Mouse (Mus musculus) embryonic facial prominence, embryonic 15.5 days (tissue): Measurements from ENCODE around the gene Pbx1. TPM values are rescaled to one million over a fixed set of nuclear protein-coding genes. Genes with fewer than 3 reads are reported as not detected.
A peak's percentile ranks its signal among the peaks of the same experiment; 100 is the strongest.

Experiments
- ATAC-seq: fragments of 200-750 bp; cut with Nextera tagmentation; 2 replicates; pipeline ENCODE4 v1.8.0; 2017; ENCODE audit warnings: low read depth, moderate TSS enrichment; ENCODE audit not compliant: insufficient number of reproducible peaks, low FRiP score, low TSS enrichment
- H3K27ac ChIP-seq: fragments of 300-500 bp; sonication (generic); replicated peaks from 2 replicates; pipeline ENCODE4 v1.5.1; 2015; ENCODE audit warnings: mild to moderate bottlenecking, inconsistent platforms
- H3K27me3 ChIP-seq: fragments of 300-500 bp; sonication (generic); 2 replicates; pipeline ENCODE4 v1.6.1; 2015; ENCODE audit warnings: inconsistent platforms
- H3K36me3 ChIP-seq: fragments of 300-500 bp; sonication (generic); 2 replicates; pipeline ENCODE4 v1.6.1; 2015; ENCODE audit warnings: mild to moderate bottlenecking, inconsistent platforms
- H3K4me1 ChIP-seq: fragments of 300-500 bp; sonication (generic); 2 replicates; pipeline ENCODE4 v1.6.1; 2015; ENCODE audit warnings: inconsistent platforms
- H3K4me2 ChIP-seq: fragments of 300-500 bp; sonication (generic); replicated peaks from 2 replicates; pipeline ENCODE4 v1.6.1; 2015; ENCODE audit warnings: mild to moderate bottlenecking, inconsistent platforms
- H3K4me3 ChIP-seq: fragments of 300-500 bp; sonication (generic); replicated peaks from 2 replicates; pipeline ENCODE4 v1.5.1; 2015; ENCODE audit warnings: mild to moderate bottlenecking, inconsistent platforms
- H3K9ac ChIP-seq: fragments of 300-500 bp; sonication (generic); 2 replicates; pipeline ENCODE4 v1.6.1; 2015; ENCODE audit warnings: inconsistent platforms
- H3K9me3 ChIP-seq: fragments of 300-500 bp; sonication (generic); replicated peaks from 2 replicates; pipeline ENCODE4 v1.6.1; 2016; ENCODE audit warnings: inconsistent platforms
- WGBS: fragments of 180-500 bp; shearing (Covaris S2); methylation state at CpG from one replicate; pipeline ENCODE4 v1.1.7; 2015; 5-methylcytosine and 5-hydroxymethylcytosine counted together
- polyA plus RNA-seq: library from polyadenylated mRNA; unstranded; fragments of >200 nt; fragmentation: Nextera tagmentation; extraction: Ambion mirVana; gene quantifications from 2 replicates; pipeline ENCODE4 v1.2.1, GENCODE M21; 2015

Gene Pbx1
- polyA plus RNA-seq, 1 experiment from 2014 or later = 29.5 TPM

- Histone ChIP-seq H3K27me3 (no peaks in the 10 kb centered on the region), H3K9ac (no peak overlapping the region), H3K4me3 (no peak overlapping the region), H3K4me2 (no peak overlapping the region), H3K27ac (peak overlapping the region; percentile 53; the same call in 1 of the 2 replicates), H3K4me1 (peaks cover 65% of the 10 kb centered on the region), H3K36me3 (no peaks in the 10 kb centered on the region), H3K9me3 (no peaks in the 10 kb centered on the region)
- WGBS = 23% methylated on average over 4 of the region's 4 CpGs
- ATAC-seq = peak; percentile 74; the same call in 1 of the 2 replicates
Observed at GRCm38 (mm10) chr1:168382823-168383157, 49.3 kb downstream of the Pbx1 start.

GRCm38 (mm10) chr1:168382106-168382822, 49.8 kb downstream of the Pbx1 start:
- 32% methylated on average over 9 of the region's 9 CpGs for WGBS
- Histone ChIP-seq H3K9me3 (no peaks in the 10 kb centered on the region), H3K27me3 (no peaks in the 10 kb centered on the region), H3K4me1 (peaks cover 65% of the 10 kb centered on the region), H3K4me3 (no peak overlapping the region), H3K9ac (no peak overlapping the region), H3K4me2 (no peak overlapping the region), H3K27ac (peak overlapping the region; percentile 53), H3K36me3 (no peaks in the 10 kb centered on the region)
- peak; percentile 35; the same call in 1 of the 2 replicates for ATAC-seq

- H3K9ac ChIP-seq = no peak overlapping the region
- H3K4me3 ChIP-seq = no peak overlapping the region
- H3K27ac ChIP-seq = no peak overlapping the region
- no peak for ATAC-seq
- H3K4me2 ChIP-seq = no peak overlapping the region
- H3K27me3 ChIP-seq = no peaks in the 10 kb centered on the region
- peaks cover 65% of the 10 kb centered on the region for H3K4me1 ChIP-seq
- H3K36me3 ChIP-seq = 0 out of 2 replicates have a peak, but pooled peaks cover 1% of the 10 kb centered on the region
- H3K9me3 ChIP-seq = no peaks in the 10 kb centered on the region
- 45% methylated on average over 4 of the region's 4 CpGs for WGBS
Observed at GRCm38 (mm10) chr1:168381451-168381850, 50.6 kb downstream of the Pbx1 start.

GRCm38 (mm10) chr1:168380241-168380770, 51.8 kb downstream of the Pbx1 start:
- Histone ChIP-seq H3K36me3 (peaks cover 5% of the 10 kb centered on the region; the same call in 1 of the 2 replicates), H3K9me3 (no peaks in the 10 kb centered on the region), H3K27me3 (no peaks in the 10 kb centered on the region), H3K4me3 (no peak overlapping the region), H3K9ac (no peak overlapping the region), H3K4me2 (no peak overlapping the region), H3K4me1 (peaks cover 58% of the 10 kb centered on the region), H3K27ac (no peak overlapping the region; the same call in 1 of the 2 replicates)
- no peak for ATAC-seq
- WGBS = 46% methylated on average over 9 of the region's 9 CpGs

- no peak for ATAC-seq
Observed at GRCm38 (mm10) chr1:168377650-168378049, 54.4 kb downstream of the Pbx1 start.

GRCm38 (mm10) chr1:168376330-168376729, 55.7 kb downstream of the Pbx1 start:
- Histone ChIP-seq H3K9ac (no peak overlapping the region), H3K9me3 (no peaks in the 10 kb centered on the region), H3K27me3 (no peaks in the 10 kb centered on the region), H3K27ac (no peak overlapping the region), H3K4me1 (peaks cover 32% of the 10 kb centered on the region), H3K4me2 (no peak overlapping the region), H3K4me3 (no peak overlapping the region), H3K36me3 (peaks cover 5% of the 10 kb centered on the region; the same call in 1 of the 2 replicates)
- ATAC-seq = no peak
- WGBS = 54% methylated on average over 3 of the region's 3 CpGs

More at GRCm38 (mm10) chr1:168377650-168378049, 54.4 kb downstream of the Pbx1 start:
- Histone ChIP-seq H3K9ac (no peak overlapping the region), H3K27me3 (no peaks in the 10 kb centered on the region), H3K9me3 (no peaks in the 10 kb centered on the region), H3K4me2 (no peak overlapping the region), H3K4me3 (no peak overlapping the region), H3K27ac (no peak overlapping the region), H3K4me1 (peaks cover 45% of the 10 kb centered on the region), H3K36me3 (peaks cover 5% of the 10 kb centered on the region; the same call in 1 of the 2 replicates)
- 46% methylated on average over 6 of the region's 6 CpGs for WGBS

GRCm38 (mm10) chr1:168374953-168375600, 57.0 kb downstream of the Pbx1 start:
- Histone ChIP-seq H3K4me1 (peaks cover 19% of the 10 kb centered on the region), H3K4me3 (no peak overlapping the region), H3K9ac (no peak overlapping the region), H3K27ac (peak overlapping the region; percentile 4; the same call in 1 of the 2 replicates), H3K9me3 (no peaks in the 10 kb centered on the region), H3K36me3 (peaks cover 5% of the 10 kb centered on the region; the same call in 1 of the 2 replicates), H3K27me3 (no peaks in the 10 kb centered on the region), H3K4me2 (no peak overlapping the region)
- 65% methylated on average over 12 of the region's 12 CpGs for WGBS
- no peak; the same call in 1 of the 2 replicates for ATAC-seq

GRCm38 (mm10) chr1:168372089-168372488, 60.0 kb downstream of the Pbx1 start:
- Histone ChIP-seq H3K27me3 (no peaks in the 10 kb centered on the region), H3K4me1 (peaks cover 17% of the 10 kb centered on the region), H3K9ac (no peak overlapping the region), H3K4me3 (no peak overlapping the region), H3K4me2 (no peak overlapping the region), H3K9me3 (no peaks in the 10 kb centered on the region), H3K36me3 (peaks cover 9% of the 10 kb centered on the region; the same call in 1 of the 2 replicates), H3K27ac (no peak overlapping the region)
- 79% methylated on average over 2 of the region's 2 CpGs for WGBS
- ATAC-seq = no peak

GRCm38 (mm10) chr1:168370966-168371365, 61.1 kb downstream of the Pbx1 start:
- H3K27me3 ChIP-seq = no peaks in the 10 kb centered on the region
- 80% methylated on average over 9 of the region's 9 CpGs for WGBS
- H3K4me1 ChIP-seq = peaks cover 17% of the 10 kb centered on the region
- no peaks in the 10 kb centered on the region for H3K9me3 ChIP-seq
- no peak overlapping the region for H3K27ac ChIP-seq
- H3K4me2 ChIP-seq = no peak overlapping the region
- ATAC-seq = no peak
- no peak overlapping the region for H3K9ac ChIP-seq
- no peak overlapping the region for H3K4me3 ChIP-seq
- 0 out of 2 replicates have a peak, but pooled peaks cover 4% of the 10 kb centered on the region for H3K36me3 ChIP-seq

- ATAC-seq = no peak
- Histone ChIP-seq H3K27me3 (no peaks in the 10 kb centered on the region), H3K4me1 (0 out of 2 replicates have a peak, but pooled peaks cover 5% of the 10 kb centered on the region), H3K9me3 (no peaks in the 10 kb centered on the region), H3K27ac (no peak overlapping the region), H3K36me3 (0 out of 2 replicates have a peak, but pooled peaks cover 4% of the 10 kb centered on the region), H3K9ac (no peak overlapping the region), H3K4me2 (no peak overlapping the region), H3K4me3 (no peak overlapping the region)
- WGBS = 88% methylated on average over 5 of the region's 5 CpGs
Observed at GRCm38 (mm10) chr1:168366261-168366660, 65.8 kb downstream of the Pbx1 start.

GRCm38 (mm10) chr1:168364325-168364724, 67.7 kb downstream of the Pbx1 start:
- 79% methylated on average over 7 of the region's 7 CpGs for WGBS

More at GRCm38 (mm10) chr1:168364325-168364724, 67.7 kb downstream of the Pbx1 start:
- H3K9ac ChIP-seq = no peak overlapping the region
- H3K4me3 ChIP-seq = no peak overlapping the region
- H3K27me3 ChIP-seq = no peaks in the 10 kb centered on the region
- no peak overlapping the region for H3K27ac ChIP-seq
- no peaks in the 10 kb centered on the region for H3K9me3 ChIP-seq
- H3K4me1 ChIP-seq = 0 out of 2 replicates have a peak, but pooled peaks cover 5% of the 10 kb centered on the region
- ATAC-seq = no peak
- no peak overlapping the region for H3K4me2 ChIP-seq
- H3K36me3 ChIP-seq = 0 out of 2 replicates have a peak, but pooled peaks cover 4% of the 10 kb centered on the region
